Mouse (Mus musculus) embryonic fibroblast, embryonic 13.5 days (primary cell): ENCODE results near the gene Gtpbp8. TPM values are rescaled to one million over a fixed set of nuclear protein-coding genes. Genes with fewer than 3 reads are reported as not detected.
A peak's percentile ranks its signal among the peaks of the same experiment; 100 is the strongest.

Experiments used
- H3K27ac ChIP-seq: 2 replicates; pipeline ENCODE4 v1.5.1; 2012; ENCODE audit warnings: low read length, control low read depth, inconsistent platforms; ENCODE audit not compliant: insufficient read depth
- H3K4me1 ChIP-seq: 2 replicates; pipeline ENCODE4 v1.6.1; 2011; ENCODE audit warnings: low read length; ENCODE audit not compliant: control insufficient read depth, insufficient read depth
- H3K4me3 ChIP-seq: 2 replicates; pipeline ENCODE4 v1.5.1; 2011; ENCODE audit warnings: mild to moderate bottlenecking, control low read depth, low read length; ENCODE audit not compliant: insufficient read depth
- CTCF ChIP-seq: IDR thresholded peaks from 2 replicates; pipeline ENCODE4 v1.5.1; 2011; ENCODE audit warnings: mild to moderate bottlenecking, control low read depth, low read length, moderate library complexity, borderline replicate concordance; ENCODE audit not compliant: insufficient read depth
- POLR2A ChIP-seq: IDR thresholded peaks from 2 replicates; pipeline ENCODE4 v1.6.1; 2011; ENCODE audit warnings: low read depth, mild to moderate bottlenecking, control low read depth, low read length, moderate library complexity
- polyA plus RNA-seq: library from polyadenylated mRNA; stranded (reverse); fragments of >200 nt; gene quantifications from 2 replicates; pipeline ENCODE4 v1.2.4, GENCODE M21; 2011; ENCODE audit warnings: low read depth; ENCODE audit not compliant: missing spikeins, insufficient read length

The Gtpbp8 gene
- polyA plus RNA-seq = 23.4 and 26.4 TPM in 2 replicates

- H3K4me1 ChIP-seq = 0 out of 2 replicates have a peak, but pooled peaks cover 6% of the 10 kb centered on the region
- peak within 1 kb of the TSS; percentile 98 for H3K27ac ChIP-seq
- TF ChIP-seq CTCF (no peak), POLR2A (peak; percentile 72)
- peak within 1 kb of the TSS; percentile 81 for H3K4me3 ChIP-seq
Measured at GRCm38 (mm10) chr16:44745866-44746562, at the start of gene Gtpbp8. Gene Gtpbp8, minus strand, starts transcription at chr16:44746363.

GRCm38 (mm10) chr16:44794416-44794815 lies 48.3 kb upstream of the Gtpbp8 start:
- Histone ChIP-seq H3K4me3 (no peak overlapping the region), H3K27ac (no peak overlapping the region; the same call in 1 of the 2 replicates), H3K4me1 (no peaks in the 10 kb centered on the region)
- TF ChIP-seq CTCF (no peak), POLR2A (no peak)

- TF ChIP-seq POLR2A = no peak
- TF ChIP-seq CTCF = no peak
- Histone ChIP-seq H3K4me3 (no peak overlapping the region), H3K27ac (no peak overlapping the region), H3K4me1 (no peaks in the 10 kb centered on the region)
Measured at GRCm38 (mm10) chr16:44786934-44787333, 40.8 kb upstream of the Gtpbp8 start.

DNA sequence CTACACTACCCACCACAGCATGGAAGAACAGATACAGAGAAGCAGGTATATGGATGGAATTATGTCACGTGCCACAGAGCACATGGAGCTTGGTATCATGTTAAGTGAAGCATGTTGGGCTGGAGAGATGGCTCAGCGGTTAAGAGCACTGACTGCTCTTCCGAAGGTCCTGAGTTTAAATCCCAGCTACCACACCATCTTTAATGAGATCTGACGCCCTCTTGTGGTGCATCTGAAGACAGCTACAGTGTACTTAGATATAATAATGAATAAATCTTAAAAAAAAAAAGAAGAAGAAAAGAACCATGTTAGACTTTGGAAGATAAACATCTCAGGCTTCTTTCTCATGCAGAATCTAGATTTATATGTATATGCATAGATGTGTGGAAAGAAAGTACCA lies 34.6 kb upstream of the Gtpbp8 start:
- Histone ChIP-seq H3K4me3 (no peak overlapping the region), H3K4me1 (no peaks in the 10 kb centered on the region), H3K27ac (no peak overlapping the region)
- no peak for TF ChIP-seq POLR2A

- Histone ChIP-seq H3K27ac (no peak overlapping the region), H3K4me3 (no peak overlapping the region), H3K4me1 (no peaks in the 10 kb centered on the region)
- TF ChIP-seq POLR2A = no peak
- no peak for TF ChIP-seq CTCF
Measured at GRCm38 (mm10) chr16:44779494-44779893, 33.3 kb upstream of the Gtpbp8 start.

- TF ChIP-seq CTCF (no peak), POLR2A (no peak)
- Histone ChIP-seq H3K4me3 (no peak overlapping the region), H3K4me1 (no peaks in the 10 kb centered on the region), H3K27ac (no peak overlapping the region)
Measured at GRCm38 (mm10) chr16:44778538-44779147, 32.5 kb upstream of the Gtpbp8 start.

- TF ChIP-seq POLR2A (no peak), CTCF (no peak)
- Histone ChIP-seq H3K27ac (no peak overlapping the region), H3K4me1 (no peaks in the 10 kb centered on the region), H3K4me3 (no peak overlapping the region)
Measured at GRCm38 (mm10) chr16:44774201-44774600, 28.0 kb upstream of the Gtpbp8 start.

DNA sequence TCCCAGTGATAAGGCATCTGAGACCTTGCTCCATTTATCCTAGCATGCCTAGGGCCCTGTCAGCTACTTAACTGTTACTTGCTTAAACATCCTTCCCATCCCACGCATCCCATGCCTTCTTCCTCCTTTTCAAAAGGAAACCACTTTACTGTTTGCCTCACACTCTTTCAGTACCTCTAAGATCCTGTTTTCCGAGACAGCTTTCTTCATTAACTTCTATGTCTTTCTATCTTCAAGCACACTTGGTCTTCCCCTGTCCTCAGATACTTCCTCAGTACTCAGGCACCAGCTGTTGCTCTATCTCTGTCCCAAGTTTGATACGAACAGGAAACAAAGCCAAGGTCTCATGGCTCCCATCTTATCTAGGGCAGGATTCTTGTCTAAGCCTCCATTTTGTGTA lies 27.5 kb upstream of the Gtpbp8 start:
- Histone ChIP-seq H3K4me1 (no peaks in the 10 kb centered on the region), H3K27ac (no peak overlapping the region), H3K4me3 (no peak overlapping the region)
- TF ChIP-seq POLR2A (no peak), CTCF (no peak)

- Histone ChIP-seq H3K4me1 (no peaks in the 10 kb centered on the region), H3K4me3 (no peak overlapping the region)
- TF ChIP-seq CTCF (no peak), POLR2A (no peak)
Measured at GRCm38 (mm10) chr16:44772577-44772976, 26.4 kb upstream of the Gtpbp8 start.

DNA sequence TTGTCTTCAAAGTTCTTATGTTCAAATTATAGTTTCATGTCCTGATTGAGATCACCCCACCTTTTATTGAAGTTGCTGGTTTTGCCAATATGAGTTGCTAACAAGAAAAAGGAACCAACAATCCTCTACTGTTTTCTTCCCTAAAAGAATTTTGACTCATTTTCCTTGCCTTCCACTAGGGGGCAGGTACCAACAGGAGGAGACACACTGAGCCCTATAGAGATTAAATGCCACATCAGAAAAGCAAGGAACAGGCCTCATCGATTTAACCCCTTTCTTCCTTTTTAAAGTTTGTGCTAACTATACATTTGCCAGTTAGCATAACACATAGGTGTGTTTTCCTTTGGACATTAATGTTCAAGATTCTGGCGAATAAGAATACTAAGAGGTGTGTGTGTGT lies 21.8 kb upstream of the Gtpbp8 start:
- Histone ChIP-seq H3K4me3 (no peak overlapping the region), H3K4me1 (no peaks in the 10 kb centered on the region; the same call in 1 of the 2 replicates), H3K27ac (no peak overlapping the region)
- no peak for TF ChIP-seq CTCF
- no peak for TF ChIP-seq POLR2A

More at GRCm38 (mm10) chr16:44772577-44772976, 26.4 kb upstream of the Gtpbp8 start:
- no peak overlapping the region for H3K27ac ChIP-seq
